Mouse (Mus musculus) cerebellum, postnatal 14 days (tissue): ENCODE results near the gene Gsdme.
A peak's percentile ranks its signal among the peaks of the same experiment; 100 is the strongest.

ENCODE experiments used
- DNase-seq, 2 experiments: peaks; one replicate each; pipeline ENCODE4 v3.0.0; 2021; ENCODE audit warnings: mixed read lengths in 2 of 2

Gene Gsdme

DNA sequence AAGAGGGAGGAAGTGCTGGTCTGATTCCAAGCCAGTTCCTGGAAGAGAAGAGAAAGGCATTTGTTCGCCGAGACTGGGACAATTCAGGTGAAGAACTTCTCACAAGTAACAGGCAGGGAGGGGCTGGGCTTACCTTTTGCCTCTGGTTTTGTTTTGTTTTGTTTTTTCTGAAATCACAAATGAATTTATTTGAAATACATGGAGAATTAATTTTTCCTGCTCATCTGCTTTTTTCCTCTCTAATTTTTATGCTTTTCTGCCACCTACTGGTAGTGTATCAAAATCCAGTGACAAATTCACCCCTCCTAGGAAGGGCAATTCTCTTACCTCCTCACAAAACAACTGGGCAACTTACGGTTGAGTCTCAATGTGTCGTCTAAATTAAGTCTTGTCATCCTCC, 83.5 kb downstream of the Gsdme start:
- peak; percentile 24 to 39 for DNase-seq

DNA sequence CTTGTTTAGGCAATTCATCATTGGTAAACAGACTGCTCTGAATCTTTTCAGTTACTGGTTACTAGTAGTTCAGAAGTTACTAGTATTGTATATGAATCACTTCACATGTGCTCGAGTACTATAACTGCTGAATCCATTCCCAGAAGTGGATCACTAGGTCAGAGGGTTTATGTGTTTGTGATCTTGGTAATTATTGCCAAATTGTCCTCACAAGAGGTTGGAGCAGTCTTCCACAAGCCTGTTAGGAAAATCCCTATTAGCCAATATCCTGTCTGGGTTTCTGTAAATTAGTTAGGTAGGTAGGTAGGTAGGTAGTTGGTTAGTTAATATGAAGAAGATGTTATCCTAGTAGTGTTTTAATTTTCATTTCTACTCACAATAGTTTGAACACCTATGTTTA, 87.9 kb downstream of the Gsdme start:
- DNase-seq, result no peak

DNA sequence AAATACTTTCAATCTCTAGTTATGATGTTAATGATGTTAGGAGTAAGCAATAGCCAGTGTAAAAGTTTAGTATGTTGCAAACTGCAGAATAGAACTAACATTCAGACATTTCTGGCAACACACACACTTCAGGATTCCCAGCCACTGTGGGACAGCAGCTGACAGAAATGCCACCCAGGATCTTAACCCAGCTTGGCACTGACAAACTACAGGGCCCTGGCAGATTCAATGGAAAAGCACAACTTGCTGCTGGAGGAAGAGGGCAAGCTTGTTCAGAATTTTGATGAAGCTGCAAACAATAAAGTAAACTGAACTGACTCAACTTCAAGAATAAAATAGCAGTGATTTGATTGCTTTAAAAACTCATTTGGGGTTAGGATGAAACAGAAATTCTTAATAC, 93.9 kb downstream of the Gsdme start:
- DNase-seq, result no peak

DNA sequence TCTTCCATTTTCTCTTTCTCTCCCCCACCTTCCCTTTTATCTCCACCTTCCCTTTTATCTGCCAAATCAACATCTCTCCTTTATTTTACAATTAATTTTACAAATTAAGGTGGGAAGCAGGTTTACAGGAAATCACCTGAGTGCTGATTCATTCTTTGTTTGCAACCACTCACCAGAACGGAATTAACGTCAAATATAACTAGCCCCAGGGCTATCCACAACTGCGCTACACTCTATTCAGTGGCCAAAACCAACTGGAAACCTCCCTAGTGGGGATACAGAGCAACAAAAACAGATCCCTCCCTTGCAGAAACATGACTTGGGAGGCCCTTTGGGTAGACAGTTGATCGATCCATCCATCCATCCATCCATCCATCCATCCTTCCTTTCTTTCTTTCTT, 94.8 kb downstream of the Gsdme start:
- no peak for DNase-seq

DNA sequence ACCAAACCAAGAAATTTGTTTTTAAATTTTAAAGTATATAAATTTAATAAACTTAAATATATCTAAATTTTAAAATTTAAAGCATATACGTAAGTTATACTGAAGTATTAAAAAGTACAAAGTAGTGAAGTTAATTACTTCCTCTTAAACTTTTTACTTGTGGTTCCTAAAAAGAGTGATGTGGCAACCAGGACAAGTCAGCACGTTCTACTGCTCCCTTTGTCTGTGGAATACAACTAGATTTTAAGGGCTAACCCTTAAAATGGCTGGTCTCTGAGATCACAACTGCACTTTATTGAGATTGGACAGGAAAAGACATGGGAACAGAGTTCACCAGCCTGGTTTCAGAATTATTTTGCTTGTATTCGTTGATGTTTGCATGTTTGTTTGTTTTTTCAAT, 100.6 kb downstream of the Gsdme start:
- DNase-seq, result no peak

DNA sequence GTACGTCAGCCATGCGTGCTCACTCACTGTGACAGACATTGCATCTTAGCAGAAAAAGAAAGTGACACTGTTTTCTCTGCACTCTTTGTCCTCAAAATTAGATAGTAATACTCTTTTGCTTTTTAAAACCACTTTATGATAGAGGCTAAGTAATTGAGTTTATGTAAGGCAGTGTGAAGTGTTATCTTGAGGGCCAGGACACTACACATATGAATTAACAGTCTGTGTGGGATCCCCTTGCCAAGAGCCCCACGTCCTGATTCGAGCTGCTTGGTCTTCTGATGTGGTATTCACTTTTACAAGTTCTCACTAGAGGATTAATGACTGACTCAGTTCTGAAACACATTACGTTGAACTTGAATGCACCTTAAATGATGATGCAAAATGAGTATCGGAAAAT, 103.8 kb downstream of the Gsdme start:
- DNase-seq, result no peak

DNA sequence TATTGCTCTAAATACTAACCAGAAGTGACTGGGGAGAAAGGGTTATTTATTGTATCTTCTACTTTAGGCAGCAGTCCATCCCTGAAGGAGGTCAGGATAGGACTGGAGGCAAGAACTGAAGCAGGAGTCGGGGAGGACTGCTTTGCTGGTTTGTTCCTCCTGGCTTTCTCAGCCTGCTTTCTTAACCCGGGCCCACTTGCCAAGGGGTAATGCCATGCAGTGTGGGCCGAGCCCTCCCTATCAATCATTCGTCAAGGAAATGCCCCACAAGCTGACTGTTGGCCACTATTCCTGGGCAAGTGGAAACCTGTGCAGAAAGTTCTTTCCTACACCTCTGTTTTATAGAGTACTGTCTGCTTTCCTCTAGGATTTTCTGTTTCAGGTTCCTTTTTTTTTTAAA, 114.3 kb downstream of the Gsdme start:
- DNase-seq, result no peak

DNA sequence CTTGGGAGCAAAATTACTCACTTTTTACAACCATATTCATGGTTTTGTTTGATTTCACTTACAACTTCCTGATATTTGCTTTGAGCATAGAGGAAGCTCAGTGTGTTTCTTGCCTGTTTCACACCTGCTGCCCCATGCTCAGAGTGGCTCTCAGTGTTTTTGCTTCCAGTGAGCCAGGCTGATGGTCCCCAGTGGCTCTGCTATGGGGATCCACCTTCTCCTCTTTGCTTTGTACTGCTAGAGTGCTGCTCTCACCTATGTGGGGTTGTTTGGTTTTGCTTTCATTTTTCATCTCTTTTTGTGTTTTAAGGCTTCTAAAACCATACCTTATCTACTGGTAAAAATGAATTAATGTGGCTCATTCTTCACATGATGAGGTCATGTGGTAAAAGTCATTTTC, 117.5 kb downstream of the Gsdme start:
- no peak for DNase-seq

DNA sequence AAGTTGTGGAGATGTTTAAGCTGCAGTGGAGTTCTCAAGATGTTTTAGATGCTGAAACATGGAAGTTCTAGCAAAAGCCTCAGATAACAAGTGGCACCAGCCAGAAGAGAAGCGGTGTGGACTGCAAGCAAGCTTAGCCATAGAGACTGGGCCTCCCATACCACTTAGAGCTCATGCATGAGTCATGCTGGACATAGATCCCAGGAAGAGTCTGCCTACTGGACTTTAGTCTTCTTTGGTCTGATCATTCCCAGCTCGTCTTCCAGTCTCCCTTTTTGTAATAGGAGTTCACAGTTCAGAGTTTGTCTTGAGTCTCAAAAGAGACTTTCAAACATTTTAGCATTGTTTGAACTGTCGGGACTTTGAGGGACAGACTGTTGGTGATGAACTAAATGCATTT, 124.1 kb downstream of the Gsdme start:
- no peak for DNase-seq
